Mouse (Mus musculus): ENCODE measurements around the gene Wwc2.

DNA sequence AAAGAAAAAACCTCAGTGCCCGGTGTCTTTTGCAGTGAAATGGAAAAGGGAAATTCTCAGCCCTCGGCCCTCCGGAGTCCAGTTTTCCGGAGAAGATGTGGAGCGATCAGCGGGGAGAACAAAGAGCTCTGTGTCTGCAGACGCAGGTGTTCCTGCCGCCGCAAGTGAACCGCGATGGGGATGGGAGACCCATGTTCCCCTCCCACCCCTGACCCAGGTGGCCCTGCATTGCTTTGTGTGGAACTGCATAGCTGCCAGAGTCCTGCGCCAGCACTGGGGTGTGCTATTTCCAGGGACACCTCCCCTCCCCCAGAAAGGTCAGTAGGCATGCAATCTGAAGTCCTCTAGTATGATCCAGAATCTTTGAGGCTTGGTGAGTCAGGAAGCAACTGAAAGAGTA, 179.5 kb downstream of the Wwc2 start:
- no peak for TF ChIP-seq ZC3H11A (IDR thresholded peaks at IDR 0.05; ENCODE audit: borderline replicate concordance, low read depth, low read length)
- TF ChIP-seq CHD2 (IDR thresholded peaks at IDR 0.05; ENCODE audit: low read depth, low read length) = no peak
- TF ChIP-seq MAFK (IDR thresholded peaks at IDR 0.05; ENCODE audit: insufficient read depth, low read depth, low read length) = no peak
- TF ChIP-seq ZNF384 (IDR thresholded peaks at IDR 0.05; ENCODE audit: low read depth, low read length) = no peak
- no peak for TF ChIP-seq HCFC1 (IDR thresholded peaks at IDR 0.05; ENCODE audit: borderline replicate concordance, insufficient read depth, low read length)
